Mouse (Mus musculus): ENCODE measurements at regions not wholly inside any gene's neighbourhood (a gene's known extent, or its start where the extent isn't known, plus 50 kb on each side); places are given as distances from the start of the nearest gene placed in this dataset.

GRCm38 (mm10) chr5:106335639-106336038 is 122.3 kb downstream of the Barhl2 start:
- TF ChIP-seq CTCF (IDR thresholded peaks at IDR 0.05; ENCODE audit: insufficient read depth, low read depth, low read length): no peak
- no peak for TF ChIP-seq POLR2A (IDR thresholded peaks at IDR 0.05; ENCODE audit: insufficient read depth, low read depth, low read length)
